Mouse (Mus musculus): ENCODE measurements around the gene Kcnk1.

Kcnk1 gene

DNA sequence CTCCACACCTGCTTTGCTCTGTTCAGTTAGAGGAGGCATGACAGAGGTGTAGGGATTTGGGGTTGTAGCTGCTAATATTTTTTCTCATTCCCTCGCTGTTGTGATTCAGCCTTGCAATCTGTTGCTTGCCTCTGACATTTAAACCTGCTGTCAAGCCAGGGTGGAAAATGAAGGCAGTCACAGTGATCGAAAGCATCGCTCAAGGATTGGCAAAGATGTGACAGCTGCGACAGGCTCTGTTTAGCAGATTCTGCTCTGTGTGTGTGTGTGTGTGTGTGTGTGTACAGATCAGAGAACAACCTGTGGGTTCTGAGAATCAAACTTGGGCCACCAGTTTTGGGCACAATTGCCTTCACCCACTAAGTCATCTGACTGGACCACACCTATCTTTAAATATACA is 50.8 kb downstream of the Kcnk1 start:
- no peak for DNase-seq (ENCODE audit: low spot score in 2 of 2)

DNA sequence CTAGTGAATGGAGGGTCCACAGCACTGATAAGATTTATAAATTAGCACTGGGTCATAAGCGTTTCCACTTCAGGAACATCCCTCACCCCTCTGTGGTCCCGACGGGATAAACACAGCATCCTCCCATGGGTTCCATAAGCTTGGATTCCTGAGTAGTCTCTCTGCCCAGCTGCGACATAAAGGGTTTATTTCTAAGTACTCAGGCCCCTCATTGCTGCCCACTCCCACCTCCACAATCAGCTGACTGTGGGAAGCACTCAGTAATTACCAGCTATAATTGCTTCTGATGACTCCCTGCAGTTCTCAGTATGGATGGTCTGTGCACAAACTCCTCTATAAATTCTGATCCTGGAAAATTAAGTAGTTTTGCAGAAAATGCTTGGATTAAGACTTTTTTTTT is 58.9 kb downstream of the Kcnk1 start:
- DNase-seq (ENCODE audit: low spot score in 2 of 2) = no peak

DNA sequence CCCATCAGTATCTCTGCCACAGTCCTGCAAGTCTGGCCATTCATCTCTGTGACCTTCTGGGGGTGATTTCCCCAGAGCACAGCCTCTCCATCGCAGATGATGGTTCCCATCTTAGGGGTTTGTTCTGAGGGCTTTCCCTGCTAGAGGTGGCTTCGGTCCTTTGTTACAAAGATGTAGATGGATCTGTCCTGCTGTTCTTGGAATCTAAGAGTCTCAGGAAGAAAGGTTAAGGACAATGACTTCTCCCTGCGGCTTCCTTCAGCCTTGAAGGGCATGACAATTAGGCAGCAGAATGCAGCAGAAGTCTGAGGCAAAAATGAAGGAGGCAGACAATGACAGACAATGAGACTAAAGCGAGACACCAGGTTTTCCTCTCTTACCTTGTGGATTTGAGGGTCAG is 63.9 kb downstream of the Kcnk1 start:
- DNase-seq (ENCODE audit: low spot score in 2 of 2) = no peak

DNA sequence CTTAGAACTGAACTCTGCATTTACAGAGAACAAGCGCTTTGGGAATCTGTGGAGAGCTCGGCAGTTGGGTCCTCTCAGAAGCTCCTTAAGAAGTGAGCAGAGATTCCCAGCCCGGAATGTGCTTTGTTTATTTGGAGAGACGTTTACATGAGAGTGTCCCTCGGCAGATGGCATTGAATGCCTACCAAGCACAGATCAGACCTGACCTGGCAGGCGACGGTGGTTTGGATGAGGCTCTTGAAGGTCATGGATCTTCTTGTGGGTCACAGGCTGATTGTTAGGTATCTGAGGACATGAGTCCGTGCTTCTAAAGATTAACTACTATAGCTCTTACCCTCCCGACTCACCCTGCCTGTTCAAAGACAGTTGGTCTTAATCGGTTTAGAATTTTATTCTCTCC is 67.9 kb downstream of the Kcnk1 start:
- no peak for DNase-seq (ENCODE audit: low spot score in 2 of 2)

DNA sequence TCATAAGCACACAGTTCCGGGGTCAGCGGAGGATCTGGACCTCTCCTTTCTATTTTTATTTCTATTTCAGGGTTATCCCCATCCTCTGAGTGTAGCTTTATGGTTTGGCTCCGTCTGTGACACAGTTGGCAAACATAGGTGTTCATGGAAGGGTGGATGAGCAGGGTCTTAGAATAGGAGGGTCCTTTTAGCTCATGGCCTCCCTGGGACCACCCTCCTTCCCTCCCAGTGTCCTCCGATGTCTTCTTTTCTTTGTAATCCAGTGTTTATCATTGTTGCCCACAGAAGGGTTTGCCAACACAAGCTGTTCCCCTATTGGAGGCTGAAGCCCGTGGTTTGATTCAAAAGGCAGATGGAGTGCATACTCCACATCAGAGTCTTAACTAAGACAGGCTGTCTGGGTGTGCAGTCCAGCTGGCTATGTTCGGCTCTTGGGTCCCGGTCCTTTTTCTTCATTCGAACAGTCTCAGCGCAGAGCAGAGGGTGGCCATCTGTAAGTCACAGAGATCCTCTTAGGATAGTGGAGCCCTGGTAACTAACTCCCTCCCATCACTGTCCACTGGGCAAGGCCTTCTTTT is 69.0 kb downstream of the Kcnk1 start:
- no peak for DNase-seq (ENCODE audit: low spot score in 2 of 2)

DNA sequence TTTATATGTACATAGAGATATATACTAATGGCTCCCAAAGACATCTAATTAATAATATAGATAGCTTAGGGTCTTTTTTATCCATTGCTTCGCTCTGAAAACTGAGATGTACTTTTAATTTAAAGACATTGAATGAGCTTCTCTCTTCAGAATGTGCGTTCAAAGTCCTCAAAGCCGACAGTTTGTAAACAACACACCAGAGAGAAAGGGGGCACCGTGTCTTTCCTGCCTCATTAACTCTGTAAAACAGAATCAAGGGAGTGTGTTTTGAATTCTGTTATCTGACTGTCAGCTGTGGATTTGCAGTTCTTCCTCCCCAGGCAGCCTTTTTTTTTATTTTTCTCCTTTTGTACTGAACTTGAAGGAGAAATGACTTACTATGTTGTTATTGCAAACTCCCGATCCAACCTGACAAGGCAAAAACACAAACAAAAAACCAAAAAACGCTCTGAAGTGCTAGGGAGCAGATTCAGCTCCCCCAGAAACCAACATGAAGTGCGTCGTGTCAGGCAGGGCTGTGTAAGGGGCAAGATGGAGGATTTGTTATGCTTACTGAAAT is 69.7 kb downstream of the Kcnk1 start:
- DNase-seq (ENCODE audit: low spot score in 2 of 2) = no peak

DNA sequence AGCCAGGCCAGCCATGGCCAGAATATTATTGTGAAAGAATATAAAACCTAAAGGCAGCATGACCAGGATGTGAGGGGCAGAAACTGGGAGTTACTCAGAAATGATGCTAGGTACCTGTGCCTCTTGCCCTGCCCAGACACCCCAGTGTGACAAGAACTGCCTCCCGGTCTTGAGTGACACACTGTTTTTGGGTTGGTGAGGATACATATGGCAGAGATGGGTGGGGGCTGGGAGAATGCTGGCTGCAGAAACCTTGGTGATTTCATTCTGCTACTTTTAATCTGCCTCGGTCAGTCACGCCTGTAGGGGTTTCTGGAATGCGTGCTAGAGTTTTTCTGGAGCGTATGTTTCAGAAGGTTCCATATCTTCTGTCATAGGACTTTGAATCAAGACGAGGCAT is 72.3 kb downstream of the Kcnk1 start:
- no peak for DNase-seq (ENCODE audit: low spot score in 2 of 2)

DNA sequence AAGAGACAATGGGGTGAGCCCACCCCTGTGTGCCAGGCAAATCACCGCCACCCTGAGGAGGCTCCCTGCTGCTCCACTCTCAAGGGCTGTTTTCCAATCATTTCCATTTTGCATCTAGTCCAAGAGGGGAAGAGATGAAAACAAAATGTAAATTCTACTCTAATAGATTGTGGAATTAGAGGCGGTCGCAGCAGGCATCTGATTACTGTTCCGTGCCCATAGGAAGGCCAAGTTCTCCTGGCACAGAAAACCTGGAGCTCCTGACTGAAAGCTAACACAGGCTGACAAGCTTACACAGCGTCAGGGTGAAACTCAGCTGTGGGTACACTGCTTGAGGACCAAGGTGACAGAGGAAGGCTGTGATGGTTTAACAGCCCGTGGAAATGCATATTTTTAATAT is 73.2 kb downstream of the Kcnk1 start:
- no peak for DNase-seq (ENCODE audit: low spot score in 2 of 2)

DNA sequence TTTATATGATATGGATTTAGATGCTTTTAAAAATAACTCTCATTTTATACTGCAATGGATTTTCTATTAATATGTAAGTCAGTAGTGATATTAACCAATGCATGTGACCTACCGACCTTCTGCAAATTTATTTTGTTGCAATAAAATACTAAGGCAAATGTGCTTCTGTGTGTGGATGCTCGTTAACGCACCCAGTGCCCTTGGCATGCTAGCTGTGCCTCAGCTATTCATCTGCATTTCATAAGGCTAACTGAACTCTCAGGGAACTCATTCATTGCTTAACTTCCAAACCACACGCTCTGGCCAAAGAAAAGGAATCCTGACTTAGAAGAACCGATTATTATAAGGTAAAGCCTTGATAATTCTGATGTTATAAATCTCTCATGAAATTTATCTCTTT is 77.7 kb downstream of the Kcnk1 start:
- DNase-seq (ENCODE audit: low spot score in 2 of 2) = no peak

DNA sequence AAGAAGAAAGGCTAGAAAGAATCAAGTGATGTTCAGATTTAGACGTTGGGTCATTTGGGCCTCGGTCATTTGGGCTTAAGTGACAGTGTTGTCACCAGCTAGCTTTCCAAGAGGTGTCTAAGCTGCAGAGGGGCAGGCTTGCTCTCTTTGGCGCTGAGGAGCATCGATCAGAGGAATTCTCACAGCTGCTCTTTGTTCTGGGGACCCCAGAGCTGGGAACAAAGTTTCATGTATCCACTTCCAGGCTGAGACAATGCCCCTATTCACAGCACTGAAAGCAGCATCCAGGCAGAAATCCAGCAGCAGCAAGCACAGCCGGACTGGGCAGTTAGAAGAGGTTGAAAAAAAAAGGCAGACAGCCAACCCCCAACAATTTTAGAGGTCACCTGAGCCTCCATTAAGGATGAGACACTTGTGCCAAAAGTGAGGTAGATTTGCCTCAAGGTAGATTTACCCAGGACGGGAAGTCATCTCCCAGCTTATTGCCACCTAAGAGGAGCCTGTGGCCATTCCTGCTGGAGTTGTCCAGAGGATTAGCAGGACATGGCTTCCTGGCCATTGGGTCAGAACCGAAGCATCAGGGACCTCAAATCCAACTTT is 78.3 kb downstream of the Kcnk1 start:
- no peak for DNase-seq (ENCODE audit: low spot score in 2 of 2)

DNA sequence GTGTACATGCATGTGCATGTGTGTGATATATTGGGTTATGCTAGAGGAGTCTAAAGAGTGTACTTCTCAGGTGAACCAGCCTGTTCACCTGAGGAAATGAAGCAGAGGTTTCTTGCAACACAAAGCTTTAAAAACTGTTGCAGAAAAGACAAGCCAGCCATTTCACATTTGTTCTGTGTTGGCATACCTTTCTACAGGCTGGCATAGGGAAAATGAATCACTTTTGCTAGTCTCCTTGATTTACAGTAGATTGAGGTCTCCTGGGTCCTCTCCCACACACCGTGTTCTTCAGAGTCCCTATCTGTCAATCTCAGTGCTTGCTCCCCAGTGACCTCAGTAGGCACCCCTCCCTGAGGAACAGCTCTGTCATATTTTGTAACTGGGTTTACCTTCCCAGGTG is 79.1 kb downstream of the Kcnk1 start:
- no peak for DNase-seq (ENCODE audit: low spot score in 2 of 2)

DNA sequence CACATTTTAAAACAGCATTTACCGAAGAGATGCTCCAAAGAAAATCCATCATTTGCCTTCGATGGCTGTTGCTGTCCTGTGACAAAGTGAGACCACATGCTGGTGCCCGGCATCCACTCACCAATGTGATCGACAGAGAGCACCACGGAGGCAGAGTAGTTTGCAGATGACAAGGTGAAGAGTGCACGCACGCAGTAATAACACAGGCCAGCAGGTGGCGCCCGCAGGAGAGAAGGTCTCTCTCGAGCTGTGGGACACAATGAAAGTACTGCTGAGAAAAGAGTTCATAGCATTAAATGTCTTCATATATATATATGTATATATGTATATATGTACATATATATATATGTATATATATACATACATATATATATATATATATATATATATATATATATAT is 80.4 kb downstream of the Kcnk1 start:
- peak; percentile 13 to 38 for DNase-seq (ENCODE audit: low spot score in 2 of 2)

All from natural killer cell, adult 2 months (primary cell).